Mouse (Mus musculus) c-Kit-negative CD71-positive TER-119-positive erythroid progenitor cells, embryonic 14.5 days (primary cell): ENCODE measurements around the gene Cntrl.

Source experiments
- DNase-seq: peaks from one replicate; pipeline ENCODE4 v3.0.0-alpha.2; 2013; ENCODE audit warnings: low read depth, low spot score

Gene Cntrl

DNA sequence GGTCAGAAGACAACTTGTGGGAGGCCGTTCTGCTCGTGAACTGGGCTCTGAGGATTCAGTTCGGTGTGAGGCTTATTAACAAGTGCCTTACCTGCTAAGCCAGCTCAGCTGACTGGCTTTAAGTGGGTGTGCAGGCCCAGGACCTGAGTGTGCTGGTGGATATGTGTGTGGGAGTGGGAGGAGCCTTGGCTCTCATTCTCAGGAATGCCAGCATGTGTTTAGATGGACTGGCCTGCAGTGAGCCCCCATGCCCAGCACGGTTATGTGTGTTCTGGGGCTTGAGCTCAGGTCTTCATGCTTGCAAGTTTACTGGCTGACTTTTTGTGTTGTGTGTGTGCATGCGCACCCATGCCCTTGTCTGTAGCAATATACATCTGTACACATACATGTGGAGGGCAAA is 64.4 kb downstream of the Cntrl start:
- DNase-seq = no peak

- no peak for DNase-seq
Observed at GRCm38 (mm10) chr2:35174100-35174499, 64.8 kb downstream of the Cntrl start.

DNA sequence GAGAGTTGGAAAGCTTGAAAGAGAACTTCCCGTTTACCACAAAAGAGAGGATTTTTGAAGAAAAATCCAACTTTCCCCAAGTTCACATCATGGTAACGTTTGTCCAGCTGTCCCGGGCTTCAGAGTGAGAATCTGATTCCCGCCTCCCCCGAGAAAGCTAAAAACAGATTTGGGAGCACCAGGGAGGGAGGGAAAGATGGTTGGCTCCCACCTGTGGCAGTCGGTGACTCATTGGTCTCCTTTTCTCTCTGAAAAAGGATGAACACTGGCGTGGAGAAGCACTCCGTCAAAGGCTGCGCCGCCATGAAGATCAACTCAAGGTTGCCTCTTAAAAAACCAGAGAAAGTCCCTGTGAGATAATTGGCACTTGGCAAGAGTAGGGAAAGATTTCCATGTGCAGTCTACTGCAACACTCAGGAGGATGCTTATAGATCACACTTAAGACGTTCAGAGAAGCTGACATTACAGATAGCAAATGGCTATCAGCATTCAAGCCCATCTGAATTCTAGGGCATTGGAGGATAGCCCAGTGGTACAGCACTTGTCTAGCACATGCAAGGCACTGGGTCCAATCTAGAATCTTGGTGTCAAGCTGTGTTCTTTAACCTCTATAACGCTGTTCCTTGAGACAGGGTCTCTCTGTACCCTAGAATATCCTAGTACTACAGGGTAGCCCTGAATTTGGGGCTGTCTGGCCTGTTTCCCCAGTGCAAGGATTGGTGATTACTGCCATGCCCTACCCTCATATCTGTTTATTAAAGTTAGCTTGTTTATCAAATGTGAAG is 66.2 kb downstream of the Cntrl start:
- DNase-seq = no peak

GRCm38 (mm10) chr2:35178153-35178552 is 68.9 kb downstream of the Cntrl start:
- DNase-seq = no peak

DNA sequence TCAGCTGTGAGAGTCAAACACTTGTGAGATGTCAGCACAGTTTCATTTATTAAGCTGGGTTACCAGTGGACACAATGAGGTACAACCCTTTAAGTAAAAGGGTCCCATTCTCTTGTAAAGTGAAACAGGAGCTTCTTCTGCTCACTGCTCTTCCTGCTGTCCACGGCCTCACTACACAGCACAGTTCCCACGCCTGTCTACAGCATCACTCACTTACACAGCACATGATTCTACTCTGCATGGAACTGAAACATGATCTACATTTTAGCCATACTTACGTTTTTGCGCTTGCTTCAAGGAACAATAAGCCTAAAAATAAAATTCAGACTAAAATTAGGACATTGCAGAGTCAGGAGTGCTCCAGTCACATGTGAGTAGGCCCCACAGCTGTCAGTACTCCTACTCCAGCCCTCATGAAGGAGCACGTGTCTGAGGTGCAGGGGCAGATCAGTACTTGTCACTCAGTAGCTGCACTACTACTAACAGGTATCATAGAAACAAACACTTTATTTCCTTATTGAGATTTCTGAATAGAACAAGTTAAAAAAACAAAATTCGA is 73.9 kb downstream of the Cntrl start:
- DNase-seq = no peak

DNA sequence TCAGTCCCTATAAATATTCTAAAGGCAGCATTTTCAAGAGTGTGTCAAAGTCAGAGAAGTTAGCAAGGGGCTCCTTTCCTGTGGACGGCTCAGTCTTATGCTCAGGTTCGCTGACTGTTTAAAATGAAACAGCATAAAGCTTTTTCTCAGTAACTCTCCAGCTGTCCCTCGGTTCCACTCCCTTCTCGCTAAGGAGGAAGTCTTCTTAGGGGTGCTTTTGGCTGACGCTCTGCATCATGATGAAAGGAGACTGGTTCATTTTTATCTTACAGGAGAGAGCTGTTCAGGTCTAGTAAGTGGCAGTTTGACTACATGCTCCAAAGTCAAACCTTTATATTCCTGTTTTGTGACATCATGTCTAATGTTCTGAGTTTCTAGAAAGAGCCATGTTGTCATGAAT is 79.6 kb downstream of the Cntrl start:
- no peak for DNase-seq

DNA sequence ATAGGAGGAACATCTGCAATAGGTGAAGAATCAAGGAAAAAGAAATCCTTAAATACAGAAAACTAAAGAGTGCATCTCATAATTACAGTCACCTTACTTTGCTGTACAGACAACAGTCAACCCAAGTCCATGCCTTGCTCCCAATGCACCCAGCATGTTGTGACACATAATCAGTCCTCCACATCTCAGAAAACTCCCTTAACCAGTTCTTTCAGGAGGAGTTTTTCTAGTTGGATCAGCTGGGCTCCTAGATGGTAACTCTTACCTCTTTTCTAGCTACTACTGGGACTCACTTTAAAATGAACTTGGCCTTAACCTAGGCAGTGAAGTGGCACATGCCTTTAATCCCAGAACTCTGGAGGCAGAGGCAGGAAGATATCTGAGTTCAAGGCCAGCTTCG is 84.7 kb downstream of the Cntrl start:
- DNase-seq = no peak

DNA sequence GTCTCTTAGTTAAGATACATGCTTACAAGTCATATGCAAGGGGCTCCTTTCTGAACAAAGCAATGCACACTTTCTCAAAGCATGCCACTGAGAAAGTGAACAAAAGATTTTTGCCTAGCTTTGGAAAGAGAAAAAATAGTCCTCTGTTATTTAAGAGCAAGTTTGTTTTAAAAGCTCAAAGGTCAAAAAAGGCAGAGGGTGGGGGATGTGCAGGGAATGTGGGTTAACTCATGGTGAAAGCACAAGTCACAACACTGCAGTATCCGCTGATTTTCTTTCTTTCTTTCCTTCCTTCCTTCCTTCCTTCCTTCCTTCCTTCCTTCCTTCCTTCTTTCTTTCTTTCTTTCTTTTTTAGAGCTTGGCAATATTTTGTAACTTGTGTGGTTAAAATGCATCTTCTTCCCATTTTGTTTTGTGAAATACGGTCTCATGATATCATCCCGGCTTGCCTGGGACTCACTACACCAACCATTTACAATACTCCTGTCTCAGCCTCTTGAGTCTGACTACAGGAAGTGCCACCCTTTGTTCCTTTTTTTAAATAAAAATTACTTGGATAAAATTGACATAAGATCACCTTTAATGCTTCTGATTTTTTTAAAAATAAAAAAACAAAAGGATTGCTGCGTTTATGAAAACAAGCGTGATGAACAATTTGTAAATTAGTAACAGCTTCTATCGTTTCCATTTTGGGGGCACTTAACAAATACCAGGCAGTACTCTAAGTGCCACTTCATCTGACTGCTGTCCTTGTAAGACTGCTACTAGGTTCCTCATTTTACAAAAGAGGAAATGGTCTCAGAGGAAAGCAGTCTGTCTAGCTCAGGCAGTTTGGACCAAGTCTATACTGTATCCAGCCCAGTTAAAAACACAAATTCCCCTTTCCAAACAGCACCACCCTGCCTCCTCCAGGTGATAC is 86.6 kb downstream of the Cntrl start:
- DNase-seq = no peak

DNA sequence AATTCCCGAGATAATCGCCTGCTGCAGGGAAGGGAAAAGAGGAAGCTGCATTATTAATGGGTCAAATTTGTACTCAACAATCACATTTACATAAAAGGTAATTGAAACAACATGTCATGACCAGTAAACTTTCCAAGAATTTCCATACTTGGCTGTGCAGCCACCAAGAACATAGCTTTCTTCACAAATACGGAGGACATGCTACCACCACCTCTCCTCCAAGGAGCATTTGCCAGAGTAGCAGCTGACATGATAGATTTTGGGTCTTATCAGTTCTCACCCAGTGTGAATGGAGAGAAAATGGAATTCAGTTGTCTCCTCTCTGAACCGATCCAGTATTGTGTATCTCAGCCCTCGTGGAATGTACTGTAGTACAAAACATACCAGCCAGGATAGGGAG is 90.2 kb downstream of the Cntrl start:
- DNase-seq = peak; percentile 40

DNA sequence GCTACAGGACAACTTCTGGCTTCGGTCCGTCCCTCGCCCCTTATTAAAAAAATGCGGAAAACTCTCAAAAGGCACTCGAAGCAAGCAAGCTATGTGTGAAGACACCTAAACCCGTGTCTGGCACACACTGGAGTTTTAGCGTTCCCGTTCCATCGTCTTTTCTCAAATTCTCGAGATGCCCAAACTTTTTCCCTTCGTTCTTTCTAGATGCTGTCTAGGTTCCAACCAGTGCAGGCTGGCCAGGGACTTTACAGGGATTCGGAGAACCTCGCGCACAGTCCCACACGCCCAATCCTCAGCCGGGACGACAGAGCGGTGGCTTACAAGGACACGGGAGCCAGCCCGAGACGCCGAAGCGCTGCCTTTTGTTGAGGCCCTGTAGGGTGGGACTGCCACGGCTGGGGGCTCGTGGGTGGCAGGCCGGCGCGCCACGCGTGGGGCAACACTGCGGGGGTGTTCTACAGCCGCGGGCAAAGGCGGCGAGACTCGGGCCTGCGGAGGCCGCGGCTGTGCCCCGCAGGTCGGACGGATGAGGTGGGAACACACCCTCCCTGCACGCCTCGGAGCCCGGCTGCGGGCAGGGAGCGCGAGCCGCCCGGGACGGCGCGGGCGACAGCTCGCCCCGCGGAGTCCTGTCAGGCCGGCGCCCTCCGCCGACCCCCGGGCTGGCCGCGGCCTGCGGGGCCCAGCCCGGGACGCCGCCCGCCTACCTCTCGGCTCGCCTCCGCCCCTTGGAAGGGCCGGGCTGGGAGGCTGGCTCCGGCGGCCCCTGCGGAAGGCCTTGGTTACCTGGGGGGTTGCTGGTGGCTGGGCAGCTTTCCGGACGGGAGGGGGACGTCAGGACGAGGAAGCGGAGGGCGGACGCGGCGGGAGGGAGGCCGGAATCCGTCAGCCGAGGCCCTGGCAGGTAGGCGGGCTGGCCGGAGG is 90.9 kb downstream of the Cntrl start:
- peak; percentile 40 for DNase-seq

GRCm38 (mm10) chr2:35200898-35201668 is 91.8 kb downstream of the Cntrl start, which contains the start of gene Rab14:
Gene Rab14 (minus strand): TSS chr2:35201120.
- DNase-seq = peak; percentile 99

DNA sequence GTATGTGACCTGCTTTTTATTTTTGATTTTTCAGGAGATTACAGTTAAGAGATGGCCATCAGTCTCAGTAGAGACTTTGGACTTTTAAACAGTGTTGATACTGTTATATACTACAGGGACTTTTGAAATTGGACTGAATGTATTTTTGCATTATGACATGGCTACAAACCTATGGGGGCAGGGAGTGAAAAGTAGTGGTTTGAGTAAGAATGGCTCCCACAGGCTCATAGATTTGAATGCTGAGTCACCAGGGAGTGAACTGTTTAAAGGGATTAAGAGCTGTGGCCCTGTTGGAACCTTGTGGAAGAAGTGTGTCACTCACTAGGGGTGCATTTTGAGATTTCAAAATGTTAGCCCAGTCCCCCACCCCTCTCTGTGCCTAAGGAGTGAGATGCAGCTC is 94.4 kb downstream of the Cntrl start:
- no peak for DNase-seq

- DNase-seq = no peak
Observed at GRCm38 (mm10) chr2:35206761-35207160, 97.5 kb downstream of the Cntrl start.

GRCm38 (mm10) chr2:35208054-35208453 is 98.8 kb downstream of the Cntrl start:
- DNase-seq = no peak

- no peak for DNase-seq
Observed at GRCm38 (mm10) chr2:35208931-35209665, 99.8 kb downstream of the Cntrl start.

DNA sequence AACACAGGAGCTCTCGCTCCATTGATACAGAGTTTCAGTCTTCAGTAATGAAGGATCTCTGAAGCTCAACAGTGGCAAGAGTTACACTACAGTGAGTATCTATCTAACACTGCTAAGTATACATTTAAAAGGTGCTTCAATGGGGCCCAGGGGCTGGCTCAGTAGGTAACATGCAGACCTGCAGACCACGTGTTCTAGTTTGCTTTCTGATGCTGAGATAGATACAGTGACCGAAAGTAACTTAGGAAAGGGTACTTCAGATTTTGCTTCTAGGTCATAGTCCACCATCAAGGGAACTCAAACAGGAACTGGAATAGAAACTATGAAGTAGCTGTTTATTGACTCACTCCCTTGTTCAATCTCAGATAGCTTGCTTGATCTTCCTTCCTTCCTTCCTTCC is 102.4 kb downstream of the Cntrl start:
- DNase-seq = no peak

- DNase-seq = no peak
Observed at GRCm38 (mm10) chr2:35213345-35213910, 104.1 kb downstream of the Cntrl start.

GRCm38 (mm10) chr2:35214881-35215358 is 105.6 kb downstream of the Cntrl start:
- peak; percentile 32 for DNase-seq

DNA sequence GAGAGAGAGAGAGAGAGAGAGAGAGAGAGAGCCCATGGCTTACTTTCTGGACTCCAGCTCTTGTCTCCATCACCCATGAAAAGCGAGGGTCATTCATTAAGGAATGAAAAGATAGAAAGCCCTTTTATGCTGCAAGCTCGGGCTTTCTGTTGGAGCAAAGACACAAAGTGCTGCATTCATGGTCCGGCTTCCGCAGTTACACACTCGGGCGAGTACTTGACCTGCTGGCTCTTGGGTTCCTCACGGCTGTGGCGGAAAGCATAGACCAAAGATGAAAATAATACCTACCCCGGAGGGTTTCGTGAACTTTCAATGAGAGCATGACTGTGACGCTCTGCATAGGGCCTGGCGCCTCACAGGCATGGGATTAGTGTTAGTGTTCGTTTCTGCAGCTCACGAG is 106.1 kb downstream of the Cntrl start:
- no peak for DNase-seq
